Mouse (Mus musculus): ENCODE data around the gene Olfr547.

Olfr547 gene

DNA sequence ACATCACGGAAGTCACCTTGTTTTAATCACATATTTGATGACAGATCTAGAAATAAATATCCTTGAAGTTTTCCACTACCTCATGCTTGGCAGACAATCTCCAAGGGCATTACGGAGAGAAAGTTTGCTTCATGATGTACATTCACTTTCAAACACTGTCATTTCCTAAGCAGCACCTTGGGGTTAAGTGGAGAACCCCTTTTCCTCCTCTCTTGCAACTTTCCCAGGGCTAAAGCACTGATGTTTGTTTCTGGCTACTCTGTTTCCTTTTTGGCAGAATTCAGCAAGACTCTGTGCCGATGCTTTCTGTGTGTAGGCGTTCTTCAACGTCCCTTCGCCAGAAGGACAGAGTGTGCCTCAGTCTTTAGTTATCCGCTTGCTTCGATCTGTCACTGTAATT is 36.6 kb downstream of the Olfr547 start, which contains the start of gene Olfr550:
Gene Olfr550, plus strand, starts transcription at position 301 of the 400 bp plus-strand sequence.
- DNase-seq: no peak

DNA sequence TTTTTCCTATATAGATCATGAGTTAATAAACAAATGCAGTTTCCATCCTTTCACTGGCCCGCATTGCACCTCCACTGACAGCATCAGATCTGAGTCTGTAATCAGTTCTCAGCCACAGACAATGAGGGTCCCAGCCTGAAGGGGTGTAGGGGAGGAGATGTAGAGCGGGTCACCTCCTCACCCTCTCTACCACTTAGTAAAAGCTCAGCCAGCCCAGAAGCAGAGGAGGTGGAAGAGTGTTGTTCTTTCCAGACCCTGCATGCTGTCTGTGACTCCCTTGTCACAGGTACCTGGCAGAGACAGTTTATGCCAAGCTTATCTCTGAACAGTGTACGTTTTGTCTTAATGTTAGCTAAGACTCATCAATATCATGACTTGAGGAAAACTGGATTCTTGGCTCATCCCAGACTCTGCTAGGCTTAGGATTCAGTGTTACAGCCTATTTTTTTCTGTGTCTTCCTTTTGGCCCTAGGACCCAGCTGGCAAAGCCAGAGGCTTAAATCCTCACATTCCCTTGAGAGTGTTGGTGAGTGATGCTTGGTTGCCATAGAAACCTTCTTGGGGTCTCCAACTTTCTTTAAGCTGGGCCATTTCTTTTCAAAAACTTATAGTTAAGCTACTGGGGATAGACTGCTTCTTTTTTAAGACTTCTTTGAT is 38.8 kb downstream of the Olfr547 start:
- no peak for DNase-seq

DNA sequence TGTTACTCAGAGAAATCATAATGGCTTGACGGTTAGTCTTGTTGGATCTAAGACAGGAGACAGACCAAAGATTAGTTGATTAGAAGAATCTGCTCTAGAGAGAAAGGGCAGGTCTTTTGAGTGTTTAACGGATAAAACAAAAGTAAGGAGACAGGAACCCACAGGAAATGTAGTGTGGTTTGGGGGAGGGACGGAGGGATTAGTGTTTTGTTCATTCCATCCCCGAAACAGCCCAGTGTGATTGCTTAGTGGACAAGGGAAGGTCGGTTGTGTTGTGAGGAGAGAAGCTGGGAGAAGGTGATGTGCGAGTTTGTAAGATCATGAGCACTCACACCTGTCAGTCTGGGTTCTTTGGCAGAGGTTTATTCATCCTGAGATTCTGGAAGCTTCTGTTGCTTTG is 41.4 kb downstream of the Olfr547 start:
- no peak for DNase-seq

Measured in B cell, adult 2 months (primary cell).